Mouse (Mus musculus) myocyte (in vitro differentiated cells): ENCODE measurements around the gene Orc1.

ENCODE experiments used
- E2F4 ChIP-seq: IDR thresholded peaks from one replicate; pipeline ENCODE4 v1.6.1; 2011; ENCODE audit warnings: mild to moderate bottlenecking, control low read depth, moderate library complexity; ENCODE audit not compliant: insufficient read depth
- MAX ChIP-seq: IDR thresholded peaks from one replicate; pipeline ENCODE4 v1.6.1; 2011; ENCODE audit warnings: low read depth, mild to moderate bottlenecking, control low read depth
- MYOD1 ChIP-seq, 3 experiments: IDR thresholded peaks; one replicate each; pipeline ENCODE4 v1.6.1; 2011; ENCODE audit warnings: control low read depth in 2 of 3, low read depth in 2 of 3, mild to moderate bottlenecking in 2 of 3, moderate library complexity in 1 of 3; ENCODE audit not compliant: insufficient read length in 2 of 3, control insufficient read depth in 1 of 3
- MYOG ChIP-seq, 3 experiments: IDR thresholded peaks; one replicate each; pipeline ENCODE4 v1.6.1; 2011; ENCODE audit warnings: control low read depth in 2 of 3, low read depth in 2 of 3, mild to moderate bottlenecking in 2 of 3; ENCODE audit not compliant: insufficient read length in 2 of 3, control insufficient read depth in 1 of 3, insufficient read depth in 1 of 3
- POLR2A ChIP-seq: IDR thresholded peaks from one replicate; pipeline ENCODE4 v1.6.1; 2011; ENCODE audit warnings: low read depth, mild to moderate bottlenecking, control low read depth, moderate library complexity; ENCODE audit not compliant: insufficient read length
- REST ChIP-seq: IDR thresholded peaks from one replicate; pipeline ENCODE4 v1.6.1; 2011; ENCODE audit warnings: mild to moderate bottlenecking, control low read depth, moderate library complexity; ENCODE audit not compliant: insufficient read depth, insufficient read length
- TCF12 ChIP-seq: IDR thresholded peaks from one replicate; pipeline ENCODE4 v1.6.1; 2011; ENCODE audit warnings: mild to moderate bottlenecking, control low read depth; ENCODE audit not compliant: poor library complexity, insufficient read depth, severe bottlenecking
- USF1 ChIP-seq: IDR thresholded peaks from one replicate; pipeline ENCODE4 v1.6.1; 2011; ENCODE audit warnings: low read depth, mild to moderate bottlenecking, control low read depth, moderate library complexity

DNA sequence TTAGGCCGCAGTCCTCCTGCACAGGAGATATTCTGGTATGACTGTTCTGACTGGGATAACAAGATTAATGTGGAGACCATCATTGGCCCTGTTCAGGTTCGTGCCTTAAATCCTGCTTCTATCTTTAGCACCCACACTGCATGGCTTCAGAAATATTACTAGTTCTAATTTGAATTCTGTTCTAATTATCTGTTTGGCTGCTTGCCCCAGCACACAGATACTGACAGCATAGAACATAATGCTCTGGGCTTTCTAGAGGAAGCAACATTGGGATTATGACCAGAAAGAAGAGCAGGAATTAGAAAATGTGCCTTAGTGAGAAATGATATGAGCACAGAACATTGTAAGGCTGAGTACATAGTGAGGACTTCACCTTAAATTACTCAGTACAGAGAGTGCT, 14.2 kb downstream of the Orc1 start:
- TF ChIP-seq USF1 (no peak), POLR2A (no peak), MYOD1 (IDR thresholded peaks at IDR 0.05; ENCODE audit: control insufficient read depth in 1 of 3, insufficient read length in 2 of 3, low read depth in 2 of 3) (no peak), E2F4 (no peak), MAX (no peak), REST (no peak), TCF12 (no peak), MYOG (IDR thresholded peaks at IDR 0.05; ENCODE audit: control insufficient read depth in 1 of 3, insufficient read depth in 1 of 3, insufficient read length in 2 of 3, low read depth in 2 of 3) (no peak)
